ENCODE assay signal across 8 mouse cellular contexts in the genomic region with DNA sequence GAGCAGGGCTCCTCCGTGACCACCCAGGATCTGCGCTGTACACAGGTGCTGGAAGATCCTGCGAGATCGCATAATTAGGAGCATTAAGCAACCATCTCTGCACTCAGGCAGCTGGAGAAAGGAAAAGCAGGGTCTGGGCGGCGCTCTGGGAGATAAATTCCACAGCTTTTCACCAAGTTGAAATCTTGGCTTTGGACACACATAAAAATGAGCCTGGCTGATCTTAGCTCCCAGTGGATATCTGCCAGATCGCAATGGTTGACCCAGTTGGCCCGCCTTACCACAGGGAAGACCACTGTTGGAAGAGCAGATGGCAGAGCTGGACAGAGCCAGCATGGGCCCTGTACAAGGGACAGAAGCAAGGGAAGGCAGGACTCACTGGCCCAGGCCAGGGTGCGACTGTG. TPM values are rescaled to one million over a fixed set of nuclear protein-coding genes. Genes with fewer than 3 reads are reported as not detected.
DNase-seq lines count a peak whose midpoint lies in the region; ATAC-seq and TF ChIP-seq lines count a peak whose summit lies in the region.
"Had no signal": no experiment of that assay in that cellular context is flagged by ENCODE, and none has a peak within 500 bp of the region (broad histone marks: within the 10 kb centered on the region; RNA-seq: fewer than 3 reads in every experiment).

No protein-coding gene starts in this region.

- no peak for DNase-seq in hindbrain, embryonic 11.5 days (ENCODE audit: low spot score)
- peak; percentile 23 for DNase-seq in ovary, postnatal 14 days (ENCODE audit: low spot score)
- no peak for DNase-seq in ovary, postnatal 10 days (ENCODE audit: low spot score)
- peak; percentile 43 for DNase-seq in gastrocnemius, adult 2 months
- no peak for DNase-seq in right cerebral cortex, postnatal 36 days (ENCODE audit: low spot score in 2 of 2)
- DNase-seq in T-cell, adult 2 months (ENCODE audit: low spot score): no peak

- H3K9ac ChIP-seq in hindbrain, embryonic 12.5 days: 0 out of 2 replicates have a peak overlapping the region, but pooled peaks have one; percentile 18
- no peak overlapping the region for H3K9ac ChIP-seq in hindbrain, embryonic 11.5 days (ENCODE audit: low read depth, low read length)
- H3K9ac ChIP-seq: limb, embryonic 13.5 days had no signal

- no peak overlapping the region for H3K4me3 ChIP-seq in hindbrain, embryonic 12.5 days
- no peak overlapping the region for H3K4me3 ChIP-seq in hindbrain, embryonic 11.5 days (ENCODE audit: low read depth, low read length)
- no peak overlapping the region for H3K4me3 ChIP-seq in gastrocnemius, adult 2 months
- H3K4me3 ChIP-seq: limb, embryonic 13.5 days had no signal

- ATAC-seq in hindbrain, embryonic 12.5 days (ENCODE audit: low FRiP score): no peak
- ATAC-seq in hindbrain, embryonic 11.5 days (ENCODE audit: low FRiP score): no peak

- intact Hi-C loops in gastrocnemius, adult 2 months (cut with DNase I): no loop called here

- H3K9me3 ChIP-seq in hindbrain, embryonic 12.5 days (replicated peaks): no peaks in the 10 kb centered on the region
- H3K9me3 ChIP-seq in hindbrain, embryonic 11.5 days (ENCODE audit: control insufficient read depth, low read length): no peaks in the 10 kb centered on the region
- H3K9me3 ChIP-seq: limb, embryonic 13.5 days had no signal

- H3K4me2 ChIP-seq in hindbrain, embryonic 12.5 days (replicated peaks): no peak overlapping the region
- no peak overlapping the region for H3K4me2 ChIP-seq in hindbrain, embryonic 11.5 days (replicated peaks; ENCODE audit: low read depth, low read length)
- H3K4me2 ChIP-seq: limb, embryonic 13.5 days had no signal

- TF ChIP-seq CTCF in gastrocnemius, adult 2 months (IDR thresholded peaks at IDR 0.05): no peak

- no peaks in the 10 kb centered on the region for H3K27me3 ChIP-seq in hindbrain, embryonic 12.5 days
- H3K27me3 ChIP-seq in hindbrain, embryonic 11.5 days (ENCODE audit: control insufficient read depth, insufficient read depth, low read length): no peaks in the 10 kb centered on the region

- H3K4me1 ChIP-seq in hindbrain, embryonic 12.5 days: peaks cover 12% of the 10 kb centered on the region; the same call in 1 of the 2 replicates
- 0 out of 2 replicates have a peak, but pooled peaks cover 2% of the 10 kb centered on the region for H3K4me1 ChIP-seq in hindbrain, embryonic 11.5 days (replicated peaks; ENCODE audit: control insufficient read depth, insufficient read depth, low read length)

- no peaks in the 10 kb centered on the region; the same call in 1 of the 2 replicates for H3K36me3 ChIP-seq in hindbrain, embryonic 12.5 days
- no peaks in the 10 kb centered on the region for H3K36me3 ChIP-seq in hindbrain, embryonic 11.5 days (ENCODE audit: control insufficient read depth, insufficient read depth, low read length)

- WGBS in hindbrain, embryonic 12.5 days: 86% methylated on average over 9 of the region's 9 CpGs
- 91% methylated on average over 9 of the region's 9 CpGs for WGBS in hindbrain, embryonic 11.5 days

- no peak overlapping the region for H3K27ac ChIP-seq in hindbrain, embryonic 12.5 days
- H3K27ac ChIP-seq in hindbrain, embryonic 11.5 days (ENCODE audit: low read depth, low read length): no peak overlapping the region
- peak overlapping the region; percentile 20 for H3K27ac ChIP-seq in gastrocnemius, adult 2 months
- H3K27ac ChIP-seq: limb, embryonic 13.5 days had no signal

RNA-seq across cellular contexts. Expression of a gene that starts 13.3 kb away (rescaled TPM):
- polyA plus RNA-seq in hindbrain, embryonic 12.5 days (2016; fragmentation: Nextera tagmentation; extraction: Ambion mirVana): 87.6 and 88.4 TPM in 2 replicates
- 81.5 and 91.9 TPM in 2 replicates for polyA plus RNA-seq in hindbrain, embryonic 11.5 days (2014; fragmentation: Nextera tagmentation; extraction: Ambion mirVana)
- 10 to 100 TPM; 17.4 to 20.9 TPM for total RNA-seq in gastrocnemius, adult 2 months (2021)

Comparison
In these comparisons a context has a peak if more than half of its experiments do, and no peak if none do; other contexts are left out.
1. DNase-seq: peak in ovary, postnatal 14 days (single experiment) and gastrocnemius, adult 2 months (single experiment); none in hindbrain, embryonic 11.5 days (single experiment), ovary, postnatal 10 days (single experiment), right cerebral cortex, postnatal 36 days (0 of 2) and T-cell, adult 2 months (single experiment).